In genomic region chr13:85164512-85165124, GRCm38 (mm10) we compare ENCODE assay signal across 9 mouse cellular contexts. TPM values are rescaled to one million over a fixed set of nuclear protein-coding genes. Genes with fewer than 3 reads are reported as not detected.
DNase-seq lines count a peak whose midpoint lies in the region; ATAC-seq and TF ChIP-seq lines count a peak whose summit lies in the region.
"Had no signal": no experiment of that assay in that cellular context is flagged by ENCODE, and none has a peak within 500 bp of the region (broad histone marks: within the 10 kb centered on the region; RNA-seq: fewer than 3 reads in every experiment).

No protein-coding gene starts in this region.

- peak; percentile 7 for DNase-seq in cerebellum, adult 9-10 months
- DNase-seq in cerebellum, postnatal 36 days: no peak
- peak; percentile 32 for DNase-seq in lung, embryonic 14.5 days
- no peak for DNase-seq in lung, adult 2 months
- peak; percentile 35 for DNase-seq in retina, embryonic 14.5 days (ENCODE audit: low spot score)
- no peak for DNase-seq in yolk sac, embryonic 10.5 days (ENCODE audit: low spot score)
- DNase-seq in heart, postnatal 4 days: no peak
- DNase-seq: liver, embryonic 13.5 days had no signal

- no peaks in the 10 kb centered on the region for H3K4me1 ChIP-seq in lung, embryonic 14.5 days (ENCODE audit: insufficient read depth)
- no peaks in the 10 kb centered on the region for H3K4me1 ChIP-seq in lung, adult 2 months (ENCODE audit: control insufficient read depth, insufficient read depth, low read length)
- peaks cover 3% of the 10 kb centered on the region for H3K4me1 ChIP-seq in forebrain, embryonic 16.5 days (replicated peaks; ENCODE audit: control insufficient read depth, insufficient read depth, low read length)

- ATAC-seq in lung, embryonic 14.5 days (ENCODE audit: insufficient read depth): no peak
- ATAC-seq in forebrain, embryonic 16.5 days: peak; percentile 74

- H3K4me2 ChIP-seq in lung, embryonic 14.5 days: no peak overlapping the region
- H3K4me2 ChIP-seq in forebrain, embryonic 16.5 days (ENCODE audit: low read length): peak overlapping the region; percentile 52
- H3K4me2 ChIP-seq: liver, embryonic 13.5 days had no signal

- 43% methylated on average over 4 of the region's 4 CpGs for WGBS in lung, embryonic 14.5 days
- 34% methylated on average over 4 of the region's 4 CpGs for WGBS in lung, adult 2 months
- 17% methylated on average over 4 of the region's 4 CpGs for WGBS in forebrain, embryonic 16.5 days

- no peaks in the 10 kb centered on the region for H3K27me3 ChIP-seq in lung, embryonic 14.5 days (ENCODE audit: insufficient read depth, low read length)
- no peaks in the 10 kb centered on the region for H3K27me3 ChIP-seq in forebrain, embryonic 16.5 days (replicated peaks; ENCODE audit: control insufficient read depth, insufficient read depth, low read length)
- H3K27me3 ChIP-seq: liver, embryonic 13.5 days had no signal

- no peak overlapping the region for H3K27ac ChIP-seq in lung, embryonic 14.5 days (ENCODE audit: low read depth)
- peak overlapping the region; percentile 53; the same call in 1 of the 2 replicates for H3K27ac ChIP-seq in forebrain, embryonic 16.5 days (ENCODE audit: low read length)
- H3K27ac ChIP-seq: liver, embryonic 13.5 days had no signal

- H3K9ac ChIP-seq in lung, embryonic 14.5 days: no peak overlapping the region
- H3K9ac ChIP-seq in forebrain, embryonic 16.5 days (replicated peaks; ENCODE audit: low read depth, low read length): no peak overlapping the region
- H3K9ac ChIP-seq: liver, embryonic 13.5 days had no signal

- TF ChIP-seq POLR2A in lung, adult 2 months (IDR thresholded peaks at IDR 0.05; ENCODE audit: borderline replicate concordance, extremely low read depth, low read depth, low read length): no peak

- no peaks in the 10 kb centered on the region for H3K9me3 ChIP-seq in lung, embryonic 14.5 days (ENCODE audit: low read depth, low read length)
- no peaks in the 10 kb centered on the region for H3K9me3 ChIP-seq in forebrain, embryonic 16.5 days (ENCODE audit: control insufficient read depth, low read length)
- H3K9me3 ChIP-seq: liver, embryonic 13.5 days had no signal

- no peaks in the 10 kb centered on the region for H3K36me3 ChIP-seq in lung, embryonic 14.5 days (ENCODE audit: insufficient read depth)
- no peaks in the 10 kb centered on the region for H3K36me3 ChIP-seq in forebrain, embryonic 16.5 days (ENCODE audit: control insufficient read depth, insufficient read depth)
- H3K36me3 ChIP-seq: liver, embryonic 13.5 days had no signal

- H3K4me3 ChIP-seq in lung, embryonic 14.5 days (ENCODE audit: low read depth, low read length): no peak overlapping the region
- H3K4me3 ChIP-seq in lung, adult 2 months (replicated peaks; ENCODE audit: extremely low read depth, low read depth, low read length): no peak overlapping the region
- H3K4me3 ChIP-seq in forebrain, embryonic 16.5 days (replicated peaks; ENCODE audit: low read length): peak overlapping the region; percentile 24; the same call in 1 of the 2 replicates
- H3K4me3 ChIP-seq: liver, embryonic 13.5 days had no signal

- TF ChIP-seq CTCF in lung, embryonic 14.5 days (IDR thresholded peaks at IDR 0.05; ENCODE audit: low read depth): 0 out of 2 replicates have a peak, but pooled peaks have one; percentile 17
- TF ChIP-seq CTCF in lung, adult 2 months (IDR thresholded peaks at IDR 0.05; ENCODE audit: insufficient read depth, low read length): no peak

RNA-seq across cellular contexts. Expression of gene Ccnh, which starts 24.6 kb away (rescaled TPM):
- polyA plus RNA-seq in lung, embryonic 14.5 days (2014; fragmentation: Nextera tagmentation; extraction: Ambion mirVana): 82.4 and 88.1 TPM in 2 replicates
- 12.1 and 16.9 TPM in 2 replicates for polyA plus RNA-seq in lung, adult 2 months (2012; rRNA removed)
- 118 and 119 TPM in 2 replicates for polyA plus RNA-seq in forebrain, embryonic 16.5 days (2015; fragmentation: Nextera tagmentation; extraction: Ambion mirVana)
- total RNA-seq in heart, postnatal 4 days (2021): 10 to 100 TPM; 28.5 to 32.3 TPM

Comparison
In these comparisons a context has a peak if more than half of its experiments do, and no peak if none do; other contexts are left out.
1. DNase-seq: peak in cerebellum, adult 9-10 months (single experiment), lung, embryonic 14.5 days (single experiment) and retina, embryonic 14.5 days (single experiment); none in cerebellum, postnatal 36 days (0 of 2), lung, adult 2 months (single experiment), yolk sac, embryonic 10.5 days (single experiment) and heart, postnatal 4 days (single experiment).